Mouse (Mus musculus): ENCODE measurements at regions not wholly inside any gene's neighbourhood (a gene's known extent, or its start where the extent isn't known, plus 50 kb on each side); places are given as distances from the start of the nearest gene placed in this dataset.
A peak's percentile ranks its signal among the peaks of the same experiment; 100 is the strongest.

DNA sequence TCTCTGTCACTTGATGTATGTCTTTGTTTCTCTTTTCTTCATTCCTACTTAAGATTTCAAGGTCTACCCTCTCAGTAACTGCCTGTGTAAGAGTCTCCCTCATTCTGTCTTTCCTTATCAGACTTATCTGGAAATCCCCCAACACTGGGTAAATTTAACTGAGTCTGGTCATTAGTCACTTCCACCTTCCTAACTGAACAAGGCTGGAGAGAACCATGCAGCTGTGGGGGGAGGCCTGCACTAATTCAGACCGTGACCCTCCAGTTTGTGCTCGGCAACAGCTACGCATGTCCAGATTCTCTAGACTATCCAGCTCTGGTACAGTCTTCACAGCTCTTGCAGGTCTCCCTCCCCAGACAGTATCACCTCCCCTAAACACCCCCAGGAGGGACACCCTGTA is 103.3 kb downstream of the Prox1 start:
- ATAC-seq (replicated peaks; ENCODE audit: poor library complexity), result no peak

DNA sequence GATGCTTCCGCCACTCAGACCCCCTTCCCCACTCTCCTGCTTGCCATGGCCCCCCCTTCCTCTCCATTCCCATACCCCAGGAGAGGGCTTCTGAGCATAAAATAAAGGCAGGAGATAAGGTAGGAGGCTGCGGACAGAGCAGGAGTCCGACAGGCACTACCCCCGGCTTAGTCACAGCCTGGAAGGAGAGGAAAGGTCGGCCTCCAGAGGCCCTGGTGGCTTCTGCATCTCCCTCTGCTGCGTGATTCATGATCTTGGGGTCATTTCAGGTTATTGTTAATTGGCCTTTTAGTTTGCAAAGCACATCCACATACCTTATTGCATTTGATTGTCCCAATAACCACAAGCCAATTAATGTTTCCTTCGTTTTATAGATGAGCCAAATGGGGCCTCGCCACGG is 104.1 kb downstream of the Prox1 start:
- no peak for ATAC-seq (replicated peaks; ENCODE audit: poor library complexity)

DNA sequence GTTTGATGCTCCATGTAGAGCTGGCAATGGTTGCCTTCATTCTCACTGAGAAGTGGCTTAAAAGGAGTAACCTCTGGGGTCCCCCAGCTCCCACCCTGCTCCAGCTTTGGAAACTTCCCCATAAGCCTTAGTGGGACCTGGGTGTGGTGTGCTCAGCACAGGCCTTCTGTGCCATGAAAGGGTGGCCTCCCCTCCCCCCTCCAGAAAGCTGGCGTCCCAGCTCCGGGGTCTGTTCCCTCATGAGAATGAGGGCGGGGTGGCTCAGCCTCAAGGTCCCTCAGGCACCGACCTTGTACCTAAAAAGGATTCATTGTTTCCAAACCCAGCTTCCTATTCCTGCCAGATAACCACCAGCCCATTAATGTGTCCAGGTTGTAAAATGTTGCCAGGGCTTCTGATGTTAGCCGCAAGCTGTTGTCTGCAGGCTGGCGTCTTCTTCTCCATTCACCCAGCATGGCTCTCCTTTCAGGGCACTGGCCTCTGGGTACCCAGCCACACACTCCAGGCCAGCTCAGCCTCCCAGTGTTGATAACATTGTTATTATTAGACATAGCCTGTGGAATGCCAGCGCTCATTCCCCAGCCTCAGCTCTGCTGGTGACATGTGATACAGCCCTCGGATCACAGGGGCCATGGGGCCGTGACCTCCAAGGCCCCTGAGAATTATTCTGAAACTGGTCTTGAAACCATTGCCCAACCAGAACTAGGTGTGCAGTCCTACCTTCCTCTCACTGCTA is 108.8 kb downstream of the Prox1 start:
- no peak for ATAC-seq (replicated peaks; ENCODE audit: poor library complexity)

DNA sequence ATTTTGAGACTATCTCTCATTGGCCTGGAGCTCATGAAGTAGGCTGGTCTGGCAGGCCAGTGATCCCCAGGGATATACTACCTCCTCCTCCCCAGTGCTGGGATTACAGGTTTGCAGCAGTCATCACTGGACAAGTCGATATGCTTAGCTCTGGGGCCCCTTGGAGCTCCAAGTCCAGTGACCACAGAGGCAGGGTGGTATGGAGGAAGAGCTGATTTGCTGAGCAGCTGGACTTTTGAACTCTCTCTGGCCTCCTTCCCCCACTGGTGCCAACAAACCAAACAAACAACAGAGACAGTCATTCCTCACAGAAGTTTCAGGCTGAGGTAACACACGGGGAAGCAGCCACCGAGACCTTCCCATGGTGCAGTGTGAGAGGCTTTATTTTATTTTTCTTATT is 111.5 kb downstream of the Prox1 start:
- ATAC-seq (replicated peaks; ENCODE audit: poor library complexity), result no peak

DNA sequence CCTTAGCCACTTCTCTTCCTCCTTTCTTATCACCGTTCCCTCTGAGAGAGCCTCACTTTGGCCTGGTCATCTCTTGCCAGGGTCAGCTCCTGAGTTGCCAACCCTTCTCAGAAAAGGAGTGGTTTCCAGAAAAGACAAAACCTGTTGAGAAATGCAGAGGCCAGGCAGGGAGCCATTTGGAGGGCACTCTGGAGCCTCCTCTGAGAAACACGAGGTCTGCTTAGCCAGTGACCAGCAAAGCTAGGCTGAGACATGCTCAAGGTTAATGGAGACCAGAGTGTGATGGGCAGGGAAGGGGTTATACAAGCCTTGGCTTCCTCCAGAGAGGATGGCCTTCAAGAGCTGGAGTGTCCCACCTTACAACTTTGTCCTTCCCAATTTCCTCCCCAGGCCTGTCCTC is 113.6 kb downstream of the Prox1 start:
- no peak for ATAC-seq (replicated peaks; ENCODE audit: poor library complexity)

DNA sequence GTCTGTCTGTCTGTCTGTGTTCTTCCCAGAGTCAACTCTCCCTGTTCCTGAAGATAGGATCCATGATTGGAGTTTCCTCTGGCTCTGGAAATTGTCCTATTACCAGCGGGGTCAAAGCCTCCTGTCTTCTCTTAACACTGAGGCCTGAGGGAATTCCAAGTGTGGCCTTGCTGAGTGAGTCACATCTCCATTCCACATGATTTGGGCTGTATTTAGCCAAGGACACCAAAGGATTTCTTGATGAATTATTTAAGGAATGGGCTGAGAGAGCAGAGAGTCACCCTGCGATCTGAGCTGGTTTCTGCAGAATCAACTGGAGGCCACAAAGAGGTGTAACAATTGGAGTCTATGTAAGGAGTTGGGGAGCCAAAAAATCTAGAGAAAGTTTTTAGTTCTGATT is 118.6 kb downstream of the Prox1 start:
- ATAC-seq (replicated peaks; ENCODE audit: poor library complexity), result no peak

DNA sequence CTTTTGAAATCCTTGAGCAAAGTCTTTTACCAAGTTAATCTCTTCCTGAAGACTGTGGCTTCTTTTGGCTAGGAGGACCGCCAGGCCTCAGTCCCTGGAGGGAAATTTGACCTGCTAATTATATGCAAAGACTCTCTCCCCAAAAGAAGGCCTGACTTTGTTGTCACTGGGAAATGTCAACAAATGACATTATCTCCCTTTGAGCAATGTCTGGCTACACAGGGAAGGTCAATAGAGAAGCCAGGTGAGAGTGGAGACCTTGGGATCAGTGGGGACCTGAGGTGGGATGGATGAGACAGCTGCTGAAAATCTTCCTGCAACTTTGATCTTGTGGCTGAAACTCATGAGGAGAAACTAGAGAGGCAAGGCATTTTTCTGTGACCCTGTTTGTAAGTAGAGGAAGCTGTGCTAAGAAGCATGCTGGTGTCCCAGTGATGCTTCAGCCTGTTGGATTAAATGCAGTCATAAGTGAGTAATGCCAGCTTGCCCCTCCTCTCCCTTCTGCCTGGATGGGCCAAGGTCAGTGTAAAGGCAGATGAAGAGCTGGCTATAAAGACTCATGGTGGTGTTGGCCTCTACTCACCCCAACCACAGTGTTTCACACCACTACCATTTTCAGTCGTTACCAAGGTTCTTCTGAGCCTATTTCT is 121.9 kb downstream of the Prox1 start:
- ATAC-seq (replicated peaks; ENCODE audit: poor library complexity), result no peak

DNA sequence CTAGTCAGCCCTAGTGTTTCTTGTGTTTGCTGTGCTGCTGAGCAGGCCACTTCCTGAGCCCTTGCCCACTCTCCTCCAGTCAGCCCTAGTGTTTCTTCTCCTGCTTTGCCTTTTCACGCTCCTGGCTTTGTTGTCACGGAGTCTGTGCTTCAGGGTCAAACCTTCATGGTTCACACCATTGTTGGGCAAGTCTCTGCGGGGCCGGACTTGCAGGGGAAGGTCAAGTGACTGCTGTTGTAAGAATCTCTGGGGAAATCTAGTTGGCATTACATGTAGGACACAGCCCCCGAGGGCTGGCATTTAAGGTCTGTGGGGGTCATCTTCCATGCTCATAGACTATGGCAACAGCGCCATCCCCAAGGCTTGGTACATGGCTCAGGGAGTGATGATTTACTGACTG is 123.3 kb downstream of the Prox1 start:
- no peak for ATAC-seq (replicated peaks; ENCODE audit: poor library complexity)

DNA sequence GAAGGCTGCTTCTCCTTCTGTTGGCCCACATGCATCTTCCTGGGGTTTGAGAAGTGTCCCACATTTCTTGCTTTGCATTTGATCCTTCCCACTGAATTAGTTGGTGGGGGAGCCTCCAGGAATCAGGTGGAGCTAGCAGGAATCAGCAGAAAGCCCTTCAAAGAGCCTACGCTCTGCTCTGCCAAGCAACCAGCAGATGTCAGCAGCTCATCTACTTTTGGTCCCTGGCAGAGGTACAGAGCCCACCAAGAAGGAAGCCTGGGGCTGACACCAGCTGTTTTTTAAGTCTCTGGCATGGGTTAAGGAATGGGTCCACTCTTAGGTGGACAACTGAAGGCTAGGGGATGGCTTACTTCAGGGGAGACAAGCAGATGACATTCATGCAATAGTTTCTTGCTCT is 123.6 kb upstream of the Smyd2 start:
- ATAC-seq (replicated peaks; ENCODE audit: poor library complexity), result no peak

DNA sequence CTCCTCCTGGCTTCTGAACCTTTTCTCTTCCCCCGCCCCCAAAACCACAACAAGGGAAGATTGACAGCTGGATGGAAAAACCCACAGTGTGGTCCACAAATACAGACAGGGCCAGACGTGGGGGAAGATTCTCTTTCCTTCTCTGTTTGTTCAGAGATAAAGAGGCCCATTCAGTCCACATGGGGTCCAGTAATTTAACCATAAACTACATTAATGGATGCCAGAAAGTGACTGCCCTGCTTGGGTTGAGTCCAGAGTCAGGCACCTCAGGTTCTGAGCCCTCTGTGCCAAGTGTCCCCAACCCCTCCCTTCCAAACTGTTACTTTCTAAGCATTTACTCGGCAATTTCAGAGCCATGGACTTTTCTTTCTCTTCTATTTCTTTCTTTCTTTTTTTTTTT is 121.9 kb upstream of the Smyd2 start:
- ATAC-seq (replicated peaks; ENCODE audit: poor library complexity), result no peak

DNA sequence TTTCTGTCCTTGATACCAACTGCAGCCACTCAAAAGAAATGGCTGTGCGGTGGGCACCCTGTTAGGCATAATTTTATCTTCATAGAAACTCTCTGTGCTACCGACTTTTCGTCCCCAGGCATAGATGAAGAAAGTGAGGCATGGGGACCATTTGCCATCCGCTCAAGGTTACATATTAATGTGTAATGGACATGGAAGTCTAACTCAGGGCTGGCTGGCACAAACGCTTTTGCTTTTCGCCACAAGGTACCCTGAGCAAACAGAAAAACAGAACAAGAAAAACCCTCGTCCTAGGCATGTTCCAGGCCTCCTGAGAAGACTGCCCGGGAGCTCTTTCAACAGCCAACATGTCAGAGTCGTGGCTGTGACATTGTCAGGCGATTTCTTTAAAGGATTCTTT is 121.0 kb upstream of the Smyd2 start:
- ATAC-seq (replicated peaks; ENCODE audit: poor library complexity), result no peak

DNA sequence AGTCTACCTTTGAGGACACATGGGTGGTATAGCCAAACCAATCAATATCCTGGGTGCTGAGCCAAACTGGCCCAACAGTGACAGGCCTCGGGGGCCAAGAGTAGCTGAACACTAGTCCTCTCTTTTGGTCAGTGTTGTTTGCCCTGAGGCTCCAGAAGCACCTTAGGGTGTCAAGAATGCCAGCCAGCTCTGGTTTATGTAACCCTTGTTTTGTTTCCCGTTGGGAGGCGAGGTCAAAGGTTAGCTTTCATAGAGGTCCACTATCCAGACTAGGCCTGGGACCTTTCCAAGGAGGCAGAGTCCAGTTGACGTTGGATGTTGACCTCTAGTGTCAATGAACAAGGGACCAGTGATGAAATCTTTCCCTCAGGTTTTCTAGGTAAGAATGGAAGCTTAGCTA is 120.0 kb upstream of the Smyd2 start:
- ATAC-seq (replicated peaks; ENCODE audit: poor library complexity), result no peak

DNA sequence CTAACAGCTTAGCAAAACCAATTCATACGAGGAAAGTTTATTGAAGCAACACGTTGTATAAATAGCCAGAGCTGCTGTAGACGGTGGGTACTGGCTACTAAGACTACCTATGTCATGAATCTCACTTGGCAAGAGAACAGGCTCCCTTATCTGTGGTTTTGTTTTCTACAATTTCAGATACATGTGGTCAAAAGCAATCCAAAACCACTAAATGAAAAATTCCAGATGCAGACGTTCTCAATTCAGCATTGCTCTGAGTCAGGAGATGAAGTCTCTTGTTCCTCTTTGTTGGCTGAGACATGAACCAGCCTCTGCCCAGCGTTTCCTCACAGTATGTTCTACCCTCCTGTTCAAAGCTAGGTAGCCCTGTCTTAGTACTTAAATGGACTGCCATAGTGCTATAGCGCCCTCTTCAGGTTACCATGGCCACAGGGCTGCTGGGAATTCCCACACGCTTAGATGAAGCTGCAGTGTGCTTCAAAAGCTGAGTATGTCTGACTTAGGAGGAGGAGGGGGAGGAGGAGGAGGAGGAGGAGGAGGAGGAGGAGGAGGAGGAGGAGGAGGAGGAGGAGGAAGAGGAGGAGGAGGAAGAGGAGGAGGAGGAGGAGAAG is 119.0 kb upstream of the Smyd2 start:
- no peak for ATAC-seq (replicated peaks; ENCODE audit: poor library complexity)

DNA sequence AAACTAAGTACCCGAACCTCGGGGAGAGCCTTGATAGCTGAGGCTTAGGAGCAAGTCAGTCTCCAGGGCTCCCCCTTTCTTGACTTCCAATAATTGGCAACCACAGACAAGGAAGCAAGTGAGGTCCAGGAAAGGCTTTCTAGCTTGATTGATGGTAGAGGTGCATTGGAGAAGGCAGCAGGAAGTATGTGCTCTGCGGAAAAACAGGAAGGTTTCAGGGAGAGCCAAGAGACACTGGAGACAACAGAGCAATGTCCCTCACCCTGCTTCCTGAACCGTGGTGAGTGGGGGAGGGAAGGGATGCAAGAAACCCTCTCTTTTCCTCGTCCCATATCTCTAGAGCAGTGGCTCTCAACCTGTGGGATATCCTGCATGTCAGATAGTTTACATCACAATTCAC is 115.9 kb upstream of the Smyd2 start:
- ATAC-seq (replicated peaks; ENCODE audit: poor library complexity), result no peak

DNA sequence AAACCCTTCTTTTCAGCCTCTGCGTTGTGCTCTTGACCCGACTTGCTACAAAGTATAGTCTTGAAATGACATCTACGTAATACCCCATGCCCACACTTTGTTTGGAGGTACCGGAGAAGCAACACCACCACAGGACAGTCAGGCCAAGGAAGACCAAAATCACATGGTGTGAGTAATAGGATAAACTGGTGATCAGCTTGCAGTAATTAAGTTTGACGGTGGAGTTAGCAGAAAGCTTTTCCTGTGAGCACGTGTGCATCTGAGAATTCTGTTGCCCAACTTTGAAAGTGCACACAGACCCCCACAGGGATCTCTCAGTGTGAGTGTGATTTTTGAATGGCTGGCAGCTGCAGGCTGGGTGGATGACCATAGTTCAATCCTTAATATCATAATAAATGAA is 114.6 kb upstream of the Smyd2 start:
- no peak for ATAC-seq (replicated peaks; ENCODE audit: poor library complexity)

DNA sequence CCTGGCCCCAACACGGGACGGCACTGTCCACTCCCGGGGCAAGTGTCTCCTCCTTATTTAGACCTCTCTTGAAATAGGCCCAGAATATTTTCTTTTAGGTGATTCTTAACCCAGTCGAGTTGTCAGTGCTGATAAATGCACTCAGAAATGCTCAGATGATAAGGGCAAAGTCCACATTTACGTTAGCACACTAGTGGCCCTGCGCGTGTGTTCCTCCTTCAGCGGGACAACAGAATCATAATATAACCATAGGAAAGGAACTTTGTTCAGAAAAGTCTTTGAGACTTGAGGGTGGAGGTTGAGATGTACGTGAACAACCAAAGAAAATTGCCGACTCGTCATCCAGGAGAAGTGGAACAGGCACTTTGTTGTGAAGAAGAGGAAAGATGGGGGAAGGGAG is 113.8 kb upstream of the Smyd2 start:
- no peak for ATAC-seq (replicated peaks; ENCODE audit: poor library complexity)

DNA sequence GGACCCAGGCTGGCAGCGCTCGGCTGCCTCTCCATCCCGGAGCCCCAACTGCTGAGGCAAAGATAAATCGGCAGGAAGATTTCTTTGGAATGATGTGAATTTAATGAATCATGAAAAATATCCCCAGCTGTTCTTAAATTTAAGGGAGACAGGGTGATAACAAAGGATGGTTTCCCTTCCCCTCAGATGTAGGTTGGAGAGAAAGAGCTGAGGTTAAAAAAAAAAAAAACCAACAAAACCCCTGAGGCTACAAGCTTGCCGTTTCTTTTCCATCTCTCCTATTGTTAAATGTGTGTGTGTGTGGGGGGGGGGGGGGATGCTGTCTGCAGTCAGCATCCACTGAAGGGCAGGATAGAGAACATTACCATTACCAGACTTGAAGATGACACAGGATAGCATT is 111.9 kb upstream of the Smyd2 start:
- ATAC-seq (replicated peaks; ENCODE audit: poor library complexity), result no peak

DNA sequence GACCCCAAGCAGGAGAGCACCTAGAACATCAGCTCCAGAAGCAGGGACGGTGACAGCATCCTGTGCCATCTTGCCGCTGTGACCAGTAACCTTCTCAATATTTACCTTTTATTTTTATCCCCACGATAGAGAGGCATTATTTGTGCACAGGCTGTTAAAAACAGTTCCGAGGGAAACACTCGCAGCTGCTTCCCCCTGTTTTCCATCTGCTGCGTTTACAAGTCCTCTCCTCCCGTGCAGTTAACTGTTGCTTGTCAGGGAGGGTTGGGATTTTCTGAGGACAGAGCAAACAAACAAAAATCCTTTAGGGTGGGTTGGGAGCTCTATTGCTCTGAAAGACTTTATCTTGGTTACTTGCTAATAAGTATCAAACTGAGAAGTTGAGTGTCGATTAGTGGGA is 105.4 kb upstream of the Smyd2 start:
- ATAC-seq (replicated peaks; ENCODE audit: poor library complexity), result no peak

DNA sequence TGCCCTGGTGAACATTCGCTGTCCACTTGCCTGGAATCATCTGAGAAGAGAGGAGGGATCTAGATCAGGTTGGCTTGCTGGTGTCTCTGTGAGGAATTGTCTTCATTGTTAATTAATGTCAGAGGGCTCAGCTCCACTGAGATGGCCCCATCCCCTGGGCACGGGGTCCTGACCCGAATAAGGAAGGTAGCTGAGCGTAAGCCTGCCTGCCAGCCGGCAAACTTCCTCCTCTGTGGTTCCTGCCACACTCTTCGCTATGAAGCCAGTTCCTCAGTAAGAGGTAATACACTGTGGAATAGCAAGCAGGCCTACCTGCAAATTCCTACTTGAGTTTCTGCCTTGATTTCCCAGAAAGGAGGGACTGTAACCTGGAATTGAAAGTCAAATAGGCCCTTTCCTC is 87.3 kb upstream of the Smyd2 start:
- 0 out of 2 replicates have a peak, but pooled peaks have one; percentile 44 for ATAC-seq (replicated peaks; ENCODE audit: poor library complexity)

DNA sequence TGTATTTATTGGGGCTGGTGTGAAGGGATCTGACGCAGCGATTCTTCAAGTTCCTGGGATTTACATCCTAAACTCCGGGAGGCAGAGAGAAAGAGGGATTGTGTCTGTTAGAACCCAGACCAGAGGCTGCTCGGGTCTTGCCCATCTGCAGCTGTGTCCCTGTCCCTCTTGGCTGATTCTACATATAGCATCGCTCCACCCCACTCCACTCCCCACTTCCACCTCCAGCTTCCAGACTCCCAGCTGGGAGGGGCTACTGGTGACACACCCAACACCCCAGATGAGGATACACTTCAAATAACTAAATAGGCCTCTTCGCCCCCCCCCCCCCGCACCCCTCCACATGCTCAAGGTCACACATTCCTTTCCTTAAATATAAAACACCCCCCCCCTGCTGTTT is 85.1 kb upstream of the Smyd2 start:
- no peak for ATAC-seq (replicated peaks; ENCODE audit: poor library complexity)

DNA sequence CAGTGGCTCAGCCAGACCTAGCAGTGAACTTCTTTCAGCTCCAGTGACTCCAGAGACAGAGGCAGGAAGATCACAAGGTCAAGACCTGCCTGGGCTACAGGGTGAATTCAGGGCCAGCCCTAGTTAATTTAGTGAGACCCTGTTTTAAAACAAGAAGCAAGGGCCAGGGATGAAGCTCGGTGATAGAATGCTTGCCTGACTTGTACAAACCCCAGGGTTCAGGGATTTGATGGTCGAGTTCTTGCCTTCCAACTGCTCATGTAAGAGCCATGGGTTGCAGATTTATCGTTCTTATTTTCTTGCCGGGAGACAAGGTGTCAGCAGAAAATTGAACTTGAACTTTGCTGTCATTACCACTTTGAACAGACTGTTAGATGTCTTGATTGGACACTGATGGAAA is 78.9 kb upstream of the Smyd2 start:
- ATAC-seq (replicated peaks; ENCODE audit: poor library complexity), result no peak

DNA sequence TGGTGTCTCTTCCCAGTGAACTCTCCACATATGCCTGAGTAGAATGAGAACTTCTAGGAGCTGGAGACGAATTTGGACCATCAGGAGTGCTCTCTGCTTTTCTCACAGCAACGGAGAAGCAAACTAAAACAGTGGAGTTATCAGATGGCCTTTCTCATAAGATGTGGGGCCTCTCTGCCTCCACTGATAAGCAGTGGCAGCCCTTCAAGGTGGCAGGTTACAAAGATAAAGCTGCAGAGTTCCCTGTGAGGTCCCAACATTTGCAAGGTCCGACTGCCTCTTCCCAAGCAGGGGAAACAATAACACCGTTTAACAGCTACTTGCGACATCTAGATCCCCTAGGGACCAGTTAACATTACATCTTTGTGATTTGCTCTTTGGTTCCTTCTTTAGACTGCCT is 71.5 kb upstream of the Smyd2 start:
- ATAC-seq (replicated peaks; ENCODE audit: poor library complexity), result no peak

DNA sequence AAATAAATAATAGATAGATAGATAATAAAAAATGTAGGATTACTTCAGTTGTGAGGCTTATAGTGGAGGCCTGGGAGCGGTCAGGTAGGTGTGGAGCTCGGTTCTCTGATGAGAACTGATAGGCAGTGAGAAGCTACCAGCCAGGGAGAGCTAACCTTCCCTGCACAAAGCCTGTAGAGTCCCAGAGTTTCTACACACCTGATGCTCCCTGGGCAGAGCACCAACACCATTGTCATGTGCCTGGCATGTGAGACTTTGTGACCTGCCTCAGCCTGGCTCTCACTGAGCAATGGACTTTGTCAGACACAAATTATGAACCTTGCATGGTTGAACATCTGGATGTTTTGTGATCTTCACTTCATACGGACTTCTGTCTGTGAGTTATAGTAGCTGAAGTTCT is 71.1 kb upstream of the Smyd2 start:
- no peak for ATAC-seq (replicated peaks; ENCODE audit: poor library complexity)
